Mouse (Mus musculus) thymus, adult 2 months (tissue): ENCODE measurements at regions not wholly inside any gene's neighbourhood (a gene's known extent, or its start where the extent isn't known, plus 50 kb on each side); places are given as distances from the start of the nearest gene placed in this dataset.

Experiments
- DNase-seq: peaks from one replicate; pipeline ENCODE4 v3.0.0; 2021
- H3K27ac ChIP-seq: fragments of 200-500 bp; 2 replicates; pipeline ENCODE4 v1.5.1; 2012; ENCODE audit warnings: low read length, control low read depth; ENCODE audit not compliant: control insufficient read depth, insufficient read depth
- H3K27me3 ChIP-seq: fragments of 200-500 bp; 2 replicates; pipeline ENCODE4 v1.6.1; 2012; ENCODE audit warnings: mild to moderate bottlenecking, low read length, moderate library complexity, mixed read lengths; ENCODE audit not compliant: control insufficient read depth, insufficient read depth
- H3K36me3 ChIP-seq: fragments of 200-500 bp; 2 replicates; pipeline ENCODE4 v1.6.1; 2012; ENCODE audit warnings: mild to moderate bottlenecking, low read length, moderate library complexity; ENCODE audit not compliant: control insufficient read depth, insufficient read depth
- H3K4me1 ChIP-seq: fragments of 200-500 bp; replicated peaks from 2 replicates; pipeline ENCODE4 v1.6.1; 2012; ENCODE audit warnings: low read length; ENCODE audit not compliant: control insufficient read depth, insufficient read depth
- H3K4me3 ChIP-seq: fragments of 200-500 bp; 2 replicates; pipeline ENCODE4 v1.5.1; 2012; ENCODE audit warnings: mild to moderate bottlenecking, low read length, control low read depth, moderate library complexity; ENCODE audit not compliant: control insufficient read depth, insufficient read depth
- CTCF ChIP-seq: fragments of 200-500 bp; IDR thresholded peaks from 2 replicates; pipeline ENCODE4 v1.5.1; 2012; ENCODE audit warnings: mild to moderate bottlenecking, control low read depth, low read length, moderate library complexity, borderline replicate concordance; ENCODE audit not compliant: control insufficient read depth, poor library complexity, insufficient read depth; ENCODE audit errors: extremely low read depth
- POLR2A ChIP-seq: fragments of 200-500 bp; IDR thresholded peaks from 2 replicates; pipeline ENCODE4 v1.6.1; 2012; ENCODE audit warnings: mild to moderate bottlenecking, low read length, control low read depth, moderate library complexity; ENCODE audit not compliant: control insufficient read depth, poor library complexity, insufficient read depth; ENCODE audit errors: extremely low read depth
- WGBS: fragments of 180-500 bp; shearing (Covaris S2); methylation state at CpG from one replicate; pipeline ENCODE4 v1.1.7; 2018; 5-methylcytosine and 5-hydroxymethylcytosine counted together

DNA sequence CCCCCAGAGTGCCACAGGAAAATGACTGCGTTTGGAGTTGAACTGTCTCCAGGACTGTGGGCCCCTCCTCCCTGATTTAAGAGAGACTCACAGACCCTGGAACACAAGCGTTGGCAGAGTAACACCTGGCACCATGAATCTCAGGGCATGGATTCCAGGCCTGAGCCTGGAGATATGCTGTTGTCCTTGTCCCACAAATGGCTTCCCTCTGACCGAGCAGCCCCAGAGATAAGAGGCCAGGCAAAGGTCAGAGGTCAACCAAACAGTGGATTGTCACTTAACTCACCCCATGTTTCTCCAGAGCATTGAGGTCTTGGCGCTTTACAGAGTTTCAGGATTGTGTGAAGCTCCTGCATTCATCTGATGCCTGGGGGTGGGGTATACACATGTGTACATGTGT is 373.3 kb downstream of the Prdm2 start:
- Histone ChIP-seq H3K27ac (no peak overlapping the region), H3K36me3 (no peaks in the 10 kb centered on the region), H3K4me3 (no peak overlapping the region), H3K4me1 (no peaks in the 10 kb centered on the region), H3K27me3 (no peaks in the 10 kb centered on the region)
- TF ChIP-seq POLR2A (no peak), CTCF (no peak)
- DNase-seq = no peak
- 79% methylated on average over 4 of the region's 4 CpGs for WGBS

DNA sequence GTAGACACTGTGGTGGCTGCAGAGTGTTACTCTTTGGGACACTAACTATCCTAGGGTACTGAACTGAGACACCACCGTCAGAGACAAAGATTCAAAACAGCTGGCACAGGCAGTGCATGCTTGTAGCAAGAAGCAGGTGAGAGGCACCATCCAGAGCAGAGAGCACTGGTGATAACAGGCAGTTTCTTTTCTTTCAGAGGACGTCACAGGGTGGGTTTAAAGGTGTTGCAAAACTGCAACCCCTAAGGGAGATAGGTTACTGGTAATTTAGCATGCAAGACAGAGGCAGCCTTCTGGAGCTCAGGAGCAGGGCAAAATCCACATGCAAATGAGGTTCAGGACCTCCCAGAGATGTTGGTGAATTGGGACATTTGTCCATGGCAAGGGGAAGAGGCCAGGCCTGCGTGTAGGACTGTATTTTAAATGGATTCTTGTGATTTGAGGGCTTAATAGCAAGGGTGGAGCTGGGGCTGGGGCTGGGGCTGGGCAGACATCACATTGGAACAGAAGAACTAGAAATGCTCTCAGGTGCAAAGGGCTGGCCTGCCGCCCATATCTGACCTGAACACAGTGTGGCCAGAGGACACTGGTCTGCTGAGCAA is 374.3 kb downstream of the Prdm2 start:
- Histone ChIP-seq H3K4me1 (no peaks in the 10 kb centered on the region), H3K36me3 (no peaks in the 10 kb centered on the region), H3K27me3 (no peaks in the 10 kb centered on the region), H3K27ac (no peak overlapping the region), H3K4me3 (no peak overlapping the region)
- no peak for DNase-seq
- TF ChIP-seq POLR2A (no peak), CTCF (no peak)
- 66% methylated on average over 4 of the region's 4 CpGs for WGBS

DNA sequence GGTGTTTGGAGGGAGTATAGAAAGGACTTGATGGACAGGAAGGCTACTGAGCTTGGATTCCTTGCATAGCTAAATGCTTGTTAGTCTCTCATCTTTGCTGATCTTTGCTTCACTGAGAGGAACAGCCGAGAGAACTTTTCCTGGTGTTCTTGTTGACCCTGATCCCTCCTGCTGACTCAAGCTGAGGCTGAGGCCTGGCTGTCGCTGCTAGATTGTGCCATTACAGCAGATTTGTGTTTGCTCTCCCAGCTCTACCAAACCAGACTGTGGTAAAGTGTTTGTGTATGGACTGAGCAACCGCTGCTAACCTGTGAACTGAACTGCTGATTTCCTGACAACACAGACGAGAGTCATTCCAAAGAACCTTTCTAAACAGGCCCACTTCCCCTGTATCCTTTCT is 375.2 kb downstream of the Prdm2 start:
- Histone ChIP-seq H3K4me1 (no peaks in the 10 kb centered on the region), H3K4me3 (no peak overlapping the region), H3K27me3 (no peaks in the 10 kb centered on the region), H3K36me3 (no peaks in the 10 kb centered on the region), H3K27ac (no peak overlapping the region)
- DNase-seq = no peak
- 86% methylated on average over 4 of the region's 4 CpGs for WGBS
- TF ChIP-seq POLR2A (no peak), CTCF (no peak)

DNA sequence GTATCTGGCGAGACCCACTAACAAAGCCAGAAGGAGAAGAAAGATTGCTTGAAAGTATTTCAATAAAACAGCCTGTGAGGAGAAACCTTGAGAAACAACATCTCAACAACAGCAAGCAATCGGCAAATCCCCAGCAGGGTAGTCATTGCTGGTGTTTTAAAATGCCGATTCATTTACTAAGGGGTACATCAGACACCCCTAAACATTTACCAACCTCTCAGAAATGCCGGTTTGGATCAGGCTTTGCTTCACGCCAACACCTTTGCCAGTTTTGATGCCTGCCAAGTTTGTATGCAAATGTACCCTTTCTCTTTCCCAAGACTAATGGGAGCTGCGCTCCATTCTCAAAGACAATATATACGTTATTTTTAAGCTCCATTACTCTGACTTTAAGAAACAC is 383.1 kb downstream of the Prdm2 start:
- 90% methylated on average over 7 of the region's 7 CpGs for WGBS
- H3K36me3 ChIP-seq = no peaks in the 10 kb centered on the region
- TF ChIP-seq CTCF (no peak), POLR2A (no peak)
- no peak overlapping the region for H3K27ac ChIP-seq
- no peak overlapping the region for H3K4me3 ChIP-seq
- H3K27me3 ChIP-seq = no peaks in the 10 kb centered on the region
- no peak for DNase-seq
- no peaks in the 10 kb centered on the region for H3K4me1 ChIP-seq

GRCm38 (mm10) chr4:142828969-142829368 is 383.8 kb downstream of the Prdm2 start:
- Histone ChIP-seq H3K4me1 (no peaks in the 10 kb centered on the region), H3K36me3 (no peaks in the 10 kb centered on the region), H3K27ac (no peak overlapping the region), H3K4me3 (no peak overlapping the region), H3K27me3 (no peaks in the 10 kb centered on the region)
- WGBS = 62% methylated on average over 10 of the region's 10 CpGs
- no peak for DNase-seq
- TF ChIP-seq CTCF (no peak), POLR2A (no peak)

- Histone ChIP-seq H3K36me3 (no peaks in the 10 kb centered on the region), H3K4me1 (no peaks in the 10 kb centered on the region), H3K27ac (no peak overlapping the region), H3K4me3 (no peak overlapping the region), H3K27me3 (no peaks in the 10 kb centered on the region)
- 82% methylated on average over 13 of the region's 13 CpGs for WGBS
- no peak for DNase-seq
- no peak for TF ChIP-seq CTCF
- TF ChIP-seq POLR2A = no peak
Measured at GRCm38 (mm10) chr4:142826250-142826893, 386.4 kb downstream of the Prdm2 start.

- 83% methylated on average over 5 of the region's 5 CpGs for WGBS
- H3K36me3 ChIP-seq = no peaks in the 10 kb centered on the region
- TF ChIP-seq CTCF (no peak), POLR2A (no peak)
- no peaks in the 10 kb centered on the region for H3K27me3 ChIP-seq
- no peak overlapping the region for H3K27ac ChIP-seq
- DNase-seq = no peak
- no peaks in the 10 kb centered on the region for H3K4me1 ChIP-seq
- H3K4me3 ChIP-seq = no peak overlapping the region
Measured at GRCm38 (mm10) chr4:142825786-142826185, 387.0 kb downstream of the Prdm2 start.
